Mouse (Mus musculus) CD4-positive, CD25-positive, alpha-beta regulatory T cell, adult 4 months (primary cell): ENCODE data around the gene Gm3417. TPM values are rescaled to one million over a fixed set of nuclear protein-coding genes. Genes with fewer than 3 reads are reported as not detected.
"Not testable (repeated sequence)": the region's sequence is repeated elsewhere in the genome, so short reads cannot be mapped to it uniquely, and the experiment has no call there.

Experiments used
- ATAC-seq: one replicate; pipeline ENCODE4 v1.8.0; 2017
- polyA plus RNA-seq, 2 experiments: library from polyadenylated mRNA; unstranded; fragments of 100-300 nt; shearing (Covaris generic); gene quantifications; one replicate each; pipeline ENCODE4 v1.2.1; 2017

The Gm3417 gene
- polyA plus RNA-seq, 2 experiments from 2014 or later: not detected

DNA sequence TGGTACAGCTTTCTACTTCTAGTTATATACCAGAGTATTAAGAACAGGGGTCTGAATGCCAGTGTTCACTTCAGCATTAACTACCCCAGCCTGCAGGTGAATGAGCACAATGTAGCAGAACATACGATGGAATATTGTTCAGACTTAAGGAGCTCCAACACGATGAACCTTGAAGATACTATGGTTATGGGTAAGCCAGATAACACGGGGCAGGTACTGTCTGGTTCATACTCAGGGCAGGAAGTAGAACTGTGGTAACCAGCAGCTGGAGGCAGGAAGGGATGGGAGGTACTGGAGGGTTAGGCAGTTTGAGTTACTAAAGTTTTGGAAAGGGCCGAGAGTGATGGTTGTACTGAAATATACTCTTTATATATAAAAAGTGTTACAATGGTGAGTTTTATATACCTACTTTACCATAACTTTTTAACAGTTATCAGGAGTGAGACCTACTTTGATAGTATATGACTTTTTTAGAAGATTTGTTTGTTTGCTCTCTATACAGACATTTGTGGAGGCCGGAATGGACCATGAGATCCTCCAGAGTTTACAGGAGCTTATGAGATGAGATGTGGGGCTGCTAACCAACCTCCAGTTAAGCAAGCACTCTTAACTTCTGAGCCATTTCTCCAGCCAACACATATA, 19.8 kb downstream of the Gm3417 start:
- no peak for ATAC-seq

DNA sequence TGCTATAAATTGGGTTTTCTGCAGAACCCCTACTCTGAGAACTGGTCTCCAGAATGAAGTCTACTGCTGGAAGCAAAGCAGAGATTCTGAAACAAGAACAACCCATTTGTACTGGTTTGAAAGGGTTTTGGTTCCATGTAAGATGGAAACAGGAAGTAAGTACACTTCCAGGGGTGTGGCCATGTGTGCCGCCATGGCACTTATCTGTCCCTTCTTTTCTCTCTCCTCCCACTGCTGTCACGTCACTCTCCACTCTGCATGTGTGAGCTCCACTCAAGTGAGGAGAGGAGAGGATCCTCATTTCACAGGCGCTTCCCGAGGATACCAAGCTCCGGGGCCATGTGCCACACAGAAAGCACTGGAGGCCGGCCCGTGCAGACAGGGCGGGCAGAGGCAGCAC, 25.1 kb downstream of the Gm3417 start:
- ATAC-seq: no peak

DNA sequence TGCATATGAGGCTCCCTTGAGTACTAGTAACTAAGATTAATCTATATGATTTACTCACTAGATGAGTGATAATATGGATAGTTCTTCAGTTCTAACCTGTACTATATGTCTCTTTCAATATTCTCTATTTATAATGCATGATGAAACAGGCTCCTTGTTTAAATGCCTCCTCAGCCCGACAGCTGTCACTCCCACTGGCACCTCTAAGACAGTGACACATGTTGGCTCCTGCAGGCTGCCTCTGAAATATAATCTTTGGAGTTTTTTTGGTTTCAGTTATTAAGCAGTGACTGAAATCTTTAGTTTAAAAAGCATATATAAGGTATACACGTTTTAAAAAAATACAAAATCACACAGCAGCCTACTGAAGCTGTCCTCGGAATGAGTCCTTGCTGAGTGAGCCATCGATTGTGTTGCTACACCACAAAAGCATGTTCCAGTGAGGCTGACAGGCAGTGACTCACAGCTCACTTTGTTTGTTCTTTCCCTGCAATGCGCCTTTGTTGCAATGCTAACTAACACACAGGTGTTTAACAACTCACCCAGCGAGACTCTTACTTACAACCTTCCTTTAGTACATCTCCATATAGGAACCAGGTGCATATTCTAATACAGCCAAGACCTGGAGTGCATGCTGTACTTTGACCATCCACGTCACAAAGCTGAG, 29.3 kb downstream of the Gm3417 start:
- no peak for ATAC-seq

DNA sequence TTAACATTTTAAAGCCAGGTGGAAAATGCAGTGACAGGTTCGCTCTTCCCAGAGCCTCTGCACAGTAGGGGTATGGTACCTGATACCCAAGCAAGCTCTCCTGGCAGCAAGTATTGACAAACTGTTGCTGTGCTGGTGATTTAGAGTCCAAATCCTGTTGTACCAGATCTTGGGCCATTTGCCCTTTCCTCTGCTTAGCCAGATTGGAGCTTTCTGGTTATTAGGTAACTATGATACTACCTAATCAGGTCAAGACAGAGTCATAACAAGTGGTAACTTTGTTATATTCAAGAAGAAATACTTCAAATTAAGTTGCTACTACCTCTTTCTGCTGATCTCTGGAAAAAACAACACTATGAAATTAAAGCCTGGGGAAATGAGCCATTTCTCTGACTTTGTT, 34.0 kb downstream of the Gm3417 start:
- ATAC-seq: no peak

DNA sequence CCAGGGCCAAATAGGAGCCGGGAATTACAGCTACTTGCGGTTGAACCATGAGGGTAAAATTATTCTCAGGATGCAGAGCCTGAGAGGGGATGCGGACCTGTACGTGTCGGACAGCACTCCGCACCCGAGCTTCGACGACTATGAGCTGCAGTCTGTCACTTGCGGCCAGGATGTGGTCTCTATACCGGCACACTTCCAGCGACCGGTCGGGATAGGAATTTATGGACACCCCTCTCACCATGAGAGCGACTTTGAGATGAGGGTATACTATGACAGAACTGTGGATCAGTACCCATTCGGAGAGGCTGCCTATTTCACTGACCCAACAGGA, 34.9 kb downstream of the Gm3417 start:
- peak; percentile 18 for ATAC-seq

DNA sequence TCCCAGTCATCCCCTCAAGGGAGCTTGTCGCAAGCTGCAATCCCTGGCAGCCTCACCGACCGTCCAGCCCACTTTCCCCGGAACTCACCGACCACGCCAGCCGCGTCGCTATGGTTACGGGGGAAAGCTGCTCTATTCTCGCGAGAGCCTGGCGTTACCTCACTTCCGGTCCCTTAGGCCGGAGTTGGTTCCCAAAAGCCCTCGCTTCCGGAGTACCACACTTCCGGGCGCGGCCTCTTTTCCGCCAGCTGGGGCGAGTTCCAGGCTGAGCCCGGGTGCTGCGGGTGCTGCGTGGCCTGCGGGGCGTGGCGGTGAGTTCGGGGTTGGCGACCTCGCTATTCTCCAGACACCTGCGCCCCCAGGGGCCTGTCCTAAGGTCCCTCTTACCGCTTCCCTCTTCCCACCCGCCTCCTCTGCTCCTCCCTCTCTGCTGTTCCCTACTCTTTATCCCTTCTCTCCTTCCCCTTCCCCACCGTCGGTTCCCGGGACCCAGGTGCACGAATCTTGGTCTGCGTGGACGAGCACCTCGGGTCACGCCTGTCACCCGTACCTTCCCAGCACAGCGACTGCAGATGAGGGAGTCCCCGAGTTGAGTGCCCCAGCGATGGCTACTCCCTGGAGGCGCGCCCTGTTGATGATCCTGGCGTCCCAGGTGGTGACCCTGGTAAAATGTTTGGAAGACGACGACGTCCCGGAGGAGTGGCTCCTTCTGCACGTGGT, 35.4 kb downstream of the Gm3417 start, which contains the start of the genes Wdr27 and 1600012H06Rik:
TSS of gene Wdr27 (minus strand) at position 150 of the 720 bp plus-strand sequence.
TSS of gene 1600012H06Rik (plus strand) at position 176 of the 720 bp plus-strand sequence.
- peak; percentile 99 for ATAC-seq

DNA sequence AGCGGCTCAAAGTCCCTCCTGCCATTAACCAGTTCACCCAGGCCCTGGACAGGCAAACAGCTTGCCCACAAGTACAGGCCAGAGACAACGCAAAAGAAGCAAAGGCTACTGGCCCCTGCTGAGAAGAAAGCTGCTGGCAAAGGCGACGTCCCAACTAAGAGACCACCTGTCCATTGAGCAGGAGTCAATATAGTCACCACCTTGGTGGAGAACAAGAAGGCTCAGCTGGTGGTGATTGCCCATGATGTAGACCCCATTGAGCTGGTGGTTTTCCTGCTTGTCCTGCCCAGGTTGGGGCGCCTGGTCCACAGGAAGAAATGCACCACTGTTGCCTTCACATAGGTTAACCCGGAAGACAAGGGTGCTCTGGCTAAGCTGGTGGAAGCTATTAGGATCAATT, 36.4 kb downstream of the Gm3417 start:
- not testable (repeated sequence) for ATAC-seq

DNA sequence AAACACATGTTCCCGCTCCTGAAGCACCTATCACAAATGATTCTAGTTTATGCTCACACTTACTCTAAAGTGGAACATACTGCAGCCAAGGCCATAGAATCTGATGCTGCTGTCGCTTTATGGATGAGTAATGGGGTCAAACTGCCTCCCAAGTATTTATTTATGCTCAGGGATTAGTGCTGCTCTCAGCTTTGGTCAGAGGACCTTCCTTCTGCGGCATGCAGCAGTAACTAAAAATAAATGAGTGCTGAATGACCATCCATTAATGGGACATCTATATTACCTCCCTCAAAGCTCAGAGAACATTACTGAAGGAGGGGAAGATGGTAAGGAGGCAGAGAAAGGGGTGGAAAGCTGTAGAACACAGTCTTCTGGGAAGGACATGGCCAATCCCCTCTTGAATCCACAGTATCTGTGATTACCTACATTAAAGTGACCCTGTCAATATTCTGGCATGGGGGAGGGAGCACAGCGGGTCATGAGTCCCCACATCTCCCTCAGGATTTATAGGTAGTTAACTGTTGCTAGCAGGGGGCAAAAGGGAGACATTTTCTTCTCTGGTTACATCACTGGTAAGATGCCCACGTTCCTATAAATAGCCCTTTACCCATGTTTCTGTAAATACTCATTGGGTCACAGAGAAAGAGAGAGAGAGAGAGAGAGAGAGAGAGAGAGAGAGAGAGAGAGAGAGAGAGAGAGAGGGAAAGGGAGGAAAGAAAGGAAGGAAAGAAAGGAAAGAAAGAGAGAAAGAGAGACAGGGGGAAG, 42.6 kb downstream of the Gm3417 start:
- no peak for ATAC-seq

DNA sequence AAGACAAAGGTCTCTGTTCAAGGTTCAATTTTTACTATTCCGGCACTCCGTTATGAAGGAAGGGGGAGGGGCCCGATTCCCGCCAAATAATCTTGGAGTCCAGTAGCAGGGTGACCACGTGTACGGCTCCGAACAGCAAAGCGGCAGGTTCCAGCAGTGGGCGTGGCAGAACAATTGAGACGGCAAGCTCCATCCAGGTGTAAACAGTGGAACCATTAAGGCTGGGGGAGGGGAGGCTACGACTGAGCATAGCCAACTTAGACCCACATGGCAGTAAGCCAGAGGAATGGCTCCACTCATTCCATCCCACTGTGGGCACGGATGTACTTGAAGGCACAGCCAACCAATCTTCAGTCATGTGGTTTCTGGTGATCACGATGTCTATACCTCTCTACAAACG, 43.3 kb downstream of the Gm3417 start:
- ATAC-seq: not testable (repeated sequence)

DNA sequence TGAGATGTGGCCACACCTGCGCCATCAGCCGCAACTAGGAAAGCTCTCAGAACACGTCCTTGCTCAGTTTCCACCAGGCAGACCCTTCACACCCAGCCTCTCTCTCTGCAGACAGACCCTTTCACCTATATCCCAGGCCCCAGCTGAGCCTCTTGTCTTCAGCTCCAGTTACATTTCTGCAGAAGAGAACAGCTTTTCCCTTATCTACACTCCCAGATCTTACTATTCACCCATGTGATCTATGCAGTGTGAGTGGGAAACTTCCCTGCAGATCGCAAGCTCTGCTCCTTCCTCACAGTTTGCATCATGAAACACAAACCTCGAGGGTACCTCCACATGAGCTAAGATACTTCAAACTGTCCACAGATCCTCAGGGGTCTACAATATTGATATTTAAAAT, 47.1 kb downstream of the Gm3417 start:
- no peak for ATAC-seq

DNA sequence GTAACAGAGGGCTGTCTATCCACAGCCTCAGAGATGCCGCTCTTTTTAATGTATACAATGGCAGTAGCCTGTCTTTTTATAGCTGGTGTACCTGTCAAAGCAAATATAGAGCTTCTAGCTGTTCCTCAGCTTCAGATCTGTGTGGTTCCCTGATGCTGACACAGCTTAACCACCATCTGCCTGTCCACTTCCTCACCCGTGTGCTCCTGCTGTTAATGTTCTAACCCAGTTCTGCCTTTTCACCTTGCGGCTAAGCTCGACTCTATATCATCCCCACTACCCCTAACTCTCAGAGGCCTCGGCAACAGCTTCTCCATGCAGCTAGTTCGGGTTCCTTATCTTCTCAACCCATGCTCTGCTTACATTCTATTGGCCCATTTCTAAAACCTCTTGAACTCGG, 47.9 kb downstream of the Gm3417 start:
- ATAC-seq: no peak

DNA sequence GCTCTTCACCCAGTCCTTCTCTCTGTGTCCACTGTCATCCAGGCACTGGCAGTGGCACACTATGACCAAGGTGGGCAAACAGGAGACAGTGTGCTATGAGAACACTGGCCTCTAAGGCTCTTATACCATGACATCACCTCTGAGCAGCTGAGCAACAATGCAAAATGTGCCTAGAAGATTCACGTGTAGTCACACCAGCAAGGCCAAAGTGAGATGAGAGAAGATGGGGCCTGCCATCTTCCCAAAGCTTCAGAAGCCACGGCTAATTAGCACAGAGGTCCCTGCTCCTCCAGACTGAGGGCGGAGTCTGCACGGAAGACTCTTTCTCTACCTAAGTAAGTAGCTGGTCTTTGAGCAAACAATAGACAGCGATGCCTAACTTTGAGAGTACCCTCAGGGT, 50.0 kb downstream of the Gm3417 start:
- no peak for ATAC-seq

DNA sequence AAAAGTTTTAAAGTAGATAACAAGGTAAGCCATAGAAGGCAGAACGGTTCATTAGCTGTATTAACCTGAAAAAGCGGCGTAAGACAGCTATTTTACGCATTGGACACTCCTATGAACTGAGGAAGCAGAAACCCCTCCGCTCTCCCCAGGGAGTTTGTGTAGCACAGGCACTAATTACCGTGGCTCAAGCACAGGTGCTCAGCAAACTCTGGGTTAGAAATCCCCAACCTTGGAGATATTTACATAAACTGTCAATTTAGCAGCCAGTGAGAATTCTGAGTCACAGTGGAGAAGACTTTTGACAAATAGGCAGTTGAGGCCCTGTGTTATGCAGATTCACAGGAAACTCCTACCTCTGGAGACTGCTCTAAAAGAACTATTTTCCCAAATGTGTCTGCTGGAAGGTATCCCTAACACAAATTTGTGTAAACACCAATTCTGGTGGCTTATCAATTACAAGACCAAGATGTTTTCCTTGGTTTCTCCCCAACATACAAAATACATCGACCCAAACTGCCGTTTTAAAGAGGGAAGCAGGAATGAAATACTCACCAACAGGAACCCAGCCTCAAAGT, 50.9 kb downstream of the Gm3417 start:
- ATAC-seq: no peak

DNA sequence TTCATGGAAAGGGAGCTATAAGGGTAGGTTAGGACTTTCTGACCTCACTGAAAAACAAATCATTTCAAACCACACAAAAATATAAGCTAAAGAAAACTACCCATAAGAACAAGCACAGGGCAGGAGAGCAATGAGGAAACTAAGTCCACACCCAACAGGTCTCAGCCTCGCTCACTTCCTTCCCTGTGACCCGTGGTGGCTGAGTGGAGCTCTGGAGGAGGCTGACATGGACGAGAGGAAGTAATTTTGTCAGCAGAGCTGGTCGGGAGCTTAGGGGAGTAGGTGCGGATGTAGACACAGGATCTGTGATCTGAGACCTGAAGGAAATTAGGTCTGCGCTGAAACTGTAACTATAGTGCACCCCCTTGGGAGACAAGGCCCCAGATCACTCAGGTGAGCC, 57.0 kb downstream of the Gm3417 start:
- ATAC-seq: no peak

DNA sequence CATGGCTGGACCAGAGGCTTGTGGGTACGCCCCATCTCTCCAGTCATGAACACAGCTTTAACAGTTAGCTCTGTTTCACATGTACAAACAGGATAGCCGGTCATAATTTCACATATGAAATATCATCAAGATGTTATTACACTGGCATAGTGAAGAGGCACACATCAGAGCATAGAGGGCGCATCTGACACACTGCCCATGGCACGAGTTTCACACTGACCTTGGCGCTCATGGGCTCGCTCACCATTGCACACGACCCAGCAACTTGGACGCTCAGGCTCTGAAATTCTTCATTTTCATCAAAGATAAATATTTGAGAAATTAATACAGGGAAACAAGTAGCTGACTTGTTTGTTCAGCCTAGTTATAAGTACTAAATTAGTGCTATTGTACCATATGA, 60.7 kb downstream of the Gm3417 start:
- no peak for ATAC-seq

DNA sequence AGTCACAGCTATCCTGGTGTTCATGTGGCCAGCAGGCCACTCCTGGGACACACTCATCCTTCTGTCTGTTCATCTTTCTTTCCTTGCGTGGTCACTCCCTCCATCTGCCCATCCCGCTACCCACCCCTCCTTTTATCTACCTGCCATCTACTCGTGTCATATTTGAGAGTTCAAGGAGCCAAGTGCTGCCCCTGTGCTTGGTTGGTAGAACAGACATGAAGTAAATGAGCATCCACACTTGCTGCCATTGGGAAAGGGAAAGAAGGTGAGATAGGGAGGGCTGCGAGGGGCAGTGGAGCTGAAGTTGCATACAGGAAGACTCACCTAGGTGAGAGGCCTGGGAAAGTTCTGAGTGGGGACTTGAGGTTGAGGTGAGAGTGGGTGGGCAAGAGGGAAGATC, 64.2 kb downstream of the Gm3417 start:
- no peak for ATAC-seq

Other genes with a start within 250 kb of the Gm3417 start
- 1 to 10 TPM in 1 of 2 experiments, not detected in 1; 1.9 TPM for gene Wdr27, start 35.6 kb downstream of the Gm3417 start, polyA plus RNA-seq
- gene 1600012H06Rik, start 35.6 kb downstream of the Gm3417 start, polyA plus RNA-seq: 10 to 100 TPM; 16.1 to 17.9 TPM
- gene Phf10, start 17.5 kb downstream of the Gm3417 start, polyA plus RNA-seq: 10 to 100 TPM in 1 of 2 experiments, 1 to 10 TPM in 1; 7.3 to 12.7 TPM
- 10 to 100 TPM; 19.6 to 31.8 TPM for gene 9030025P20Rik, start 322 bp downstream of the Gm3417 start, polyA plus RNA-seq
- gene Gm3435, start 31.4 kb upstream of the Gm3417 start, polyA plus RNA-seq: 10 to 100 TPM in 1 of 2 experiments, 1 to 10 TPM in 1; 9.3 to 14.1 TPM
- gene Ermard, start 62.4 kb upstream of the Gm3417 start, polyA plus RNA-seq: 100 to 1,000 TPM; 128 to 152 TPM
- 1 to 10 TPM; 3.0 to 3.9 TPM for gene Tcte3, start 62.7 kb upstream of the Gm3417 start, polyA plus RNA-seq
- gene Gm3448, start 62.7 kb upstream of the Gm3417 start, polyA plus RNA-seq: 1 to 10 TPM; 1.1 to 2.0 TPM